Mouse (Mus musculus): Measurements from ENCODE around the gene Dnase2b. TPM values are rescaled to one million over a fixed set of nuclear protein-coding genes. Genes with fewer than 3 reads are reported as not detected.

Gene Dnase2b
- polyA plus RNA-seq, 1 experiment = not detected

- TF ChIP-seq CTCF (IDR thresholded peaks at IDR 0.05; ENCODE audit: extremely low read depth, insufficient read length, insufficient replicate concordance, low read depth, low read length) = no peak
- TF ChIP-seq POLR2A (IDR thresholded peaks at IDR 0.05; ENCODE audit: low read depth, low read length) = no peak
- Histone ChIP-seq H3K27ac (ENCODE audit: insufficient read depth, low read depth, low read length) (no peak overlapping the region), H3K4me1 (ENCODE audit: control insufficient read depth, insufficient read depth, insufficient read length, low read length) (no peaks in the 10 kb centered on the region), H3K27me3 (ENCODE audit: control insufficient read depth, insufficient read depth, low read length) (no peaks in the 10 kb centered on the region), H3K4me3 (ENCODE audit: low read depth, low read length) (no peak overlapping the region), H3K36me3 (ENCODE audit: control insufficient read depth, insufficient read depth, low read length) (no peaks in the 10 kb centered on the region)
- 80% methylated on average over 7 of the region's 7 CpGs for WGBS
These were observed 24.2 kb downstream of the Dnase2b start for GRCm38 (mm10) chr3:146591159-146591558.

GRCm38 (mm10) chr3:146589523-146589922 is 25.9 kb downstream of the Dnase2b start:
- Histone ChIP-seq H3K27ac (ENCODE audit: insufficient read depth, low read depth, low read length) (no peak overlapping the region), H3K4me3 (ENCODE audit: low read depth, low read length) (no peak overlapping the region), H3K27me3 (ENCODE audit: control insufficient read depth, insufficient read depth, low read length) (no peaks in the 10 kb centered on the region), H3K4me1 (ENCODE audit: control insufficient read depth, insufficient read depth, insufficient read length, low read length) (no peaks in the 10 kb centered on the region), H3K36me3 (ENCODE audit: control insufficient read depth, insufficient read depth, low read length) (no peaks in the 10 kb centered on the region)
- WGBS = 84% methylated on average over 6 of the region's 6 CpGs
- TF ChIP-seq POLR2A (IDR thresholded peaks at IDR 0.05; ENCODE audit: low read depth, low read length) (no peak), CTCF (IDR thresholded peaks at IDR 0.05; ENCODE audit: extremely low read depth, insufficient read length, insufficient replicate concordance, low read depth, low read length) (no peak)

GRCm38 (mm10) chr3:146586616-146587015 is 28.8 kb downstream of the Dnase2b start:
- H3K27me3 ChIP-seq (ENCODE audit: control insufficient read depth, insufficient read depth, low read length) = no peaks in the 10 kb centered on the region
- TF ChIP-seq POLR2A (IDR thresholded peaks at IDR 0.05; ENCODE audit: low read depth, low read length) (no peak), CTCF (IDR thresholded peaks at IDR 0.05; ENCODE audit: extremely low read depth, insufficient read length, insufficient replicate concordance, low read depth, low read length) (no peak)
- WGBS = 95% methylated on average over 14 of the region's 14 CpGs
- no peak overlapping the region for H3K27ac ChIP-seq (ENCODE audit: insufficient read depth, low read depth, low read length)
- no peaks in the 10 kb centered on the region for H3K36me3 ChIP-seq (ENCODE audit: control insufficient read depth, insufficient read depth, low read length)
- no peak overlapping the region for H3K4me3 ChIP-seq (ENCODE audit: low read depth, low read length)
- H3K4me1 ChIP-seq (ENCODE audit: control insufficient read depth, insufficient read depth, insufficient read length, low read length) = no peaks in the 10 kb centered on the region

GRCm38 (mm10) chr3:146583908-146584307 is 31.5 kb downstream of the Dnase2b start:
- TF ChIP-seq POLR2A (IDR thresholded peaks at IDR 0.05; ENCODE audit: low read depth, low read length) (no peak), CTCF (IDR thresholded peaks at IDR 0.05; ENCODE audit: extremely low read depth, insufficient read length, insufficient replicate concordance, low read depth, low read length) (no peak)
- no peaks in the 10 kb centered on the region for H3K4me1 ChIP-seq (ENCODE audit: control insufficient read depth, insufficient read depth, insufficient read length, low read length)
- H3K27me3 ChIP-seq (ENCODE audit: control insufficient read depth, insufficient read depth, low read length) = no peaks in the 10 kb centered on the region
- no peak overlapping the region for H3K27ac ChIP-seq (ENCODE audit: insufficient read depth, low read depth, low read length)
- no peak overlapping the region for H3K4me3 ChIP-seq (ENCODE audit: low read depth, low read length)
- no peaks in the 10 kb centered on the region for H3K36me3 ChIP-seq (ENCODE audit: control insufficient read depth, insufficient read depth, low read length)
- WGBS = 43% methylated on average over 5 of the region's 5 CpGs

GRCm38 (mm10) chr3:146583478-146583877 is 31.9 kb downstream of the Dnase2b start:
- Histone ChIP-seq H3K27ac (ENCODE audit: insufficient read depth, low read depth, low read length) (no peak overlapping the region), H3K36me3 (ENCODE audit: control insufficient read depth, insufficient read depth, low read length) (no peaks in the 10 kb centered on the region), H3K4me3 (ENCODE audit: low read depth, low read length) (no peak overlapping the region), H3K27me3 (ENCODE audit: control insufficient read depth, insufficient read depth, low read length) (no peaks in the 10 kb centered on the region), H3K4me1 (ENCODE audit: control insufficient read depth, insufficient read depth, insufficient read length, low read length) (no peaks in the 10 kb centered on the region)
- 66% methylated on average over 4 of the region's 4 CpGs for WGBS
- TF ChIP-seq POLR2A (IDR thresholded peaks at IDR 0.05; ENCODE audit: low read depth, low read length) (no peak), CTCF (IDR thresholded peaks at IDR 0.05; ENCODE audit: extremely low read depth, insufficient read length, insufficient replicate concordance, low read depth, low read length) (no peak)

GRCm38 (mm10) chr3:146580039-146580729 is 35.2 kb downstream of the Dnase2b start:
- WGBS = 87% methylated on average over 3 of the region's 3 CpGs
- TF ChIP-seq POLR2A (IDR thresholded peaks at IDR 0.05; ENCODE audit: low read depth, low read length) (no peak), CTCF (IDR thresholded peaks at IDR 0.05; ENCODE audit: extremely low read depth, insufficient read length, insufficient replicate concordance, low read depth, low read length) (no peak)
- Histone ChIP-seq H3K4me1 (ENCODE audit: control insufficient read depth, insufficient read depth, insufficient read length, low read length) (no peaks in the 10 kb centered on the region), H3K36me3 (ENCODE audit: control insufficient read depth, insufficient read depth, low read length) (no peaks in the 10 kb centered on the region), H3K27me3 (ENCODE audit: control insufficient read depth, insufficient read depth, low read length) (no peaks in the 10 kb centered on the region), H3K4me3 (ENCODE audit: low read depth, low read length) (no peak overlapping the region), H3K27ac (ENCODE audit: insufficient read depth, low read depth, low read length) (no peak overlapping the region)

- no peak overlapping the region for H3K4me3 ChIP-seq (ENCODE audit: low read depth, low read length)
- no peak overlapping the region for H3K27ac ChIP-seq (ENCODE audit: insufficient read depth, low read depth, low read length)
- H3K36me3 ChIP-seq (ENCODE audit: control insufficient read depth, insufficient read depth, low read length) = no peaks in the 10 kb centered on the region
- H3K27me3 ChIP-seq (ENCODE audit: control insufficient read depth, insufficient read depth, low read length) = no peaks in the 10 kb centered on the region
- 44% methylated on average over 2 of the region's 2 CpGs for WGBS
- TF ChIP-seq CTCF (IDR thresholded peaks at IDR 0.05; ENCODE audit: extremely low read depth, insufficient read length, insufficient replicate concordance, low read depth, low read length) (no peak), POLR2A (IDR thresholded peaks at IDR 0.05; ENCODE audit: low read depth, low read length) (no peak)
- no peaks in the 10 kb centered on the region for H3K4me1 ChIP-seq (ENCODE audit: control insufficient read depth, insufficient read depth, insufficient read length, low read length)
These were observed 37.8 kb downstream of the Dnase2b start for GRCm38 (mm10) chr3:146577591-146577990.
